Mouse (Mus musculus): ENCODE data around the gene Cat. TPM values are rescaled to one million over a fixed set of nuclear protein-coding genes. Genes with fewer than 3 reads are reported as not detected.
A peak's percentile ranks its signal among the peaks of the same experiment; 100 is the strongest.

Cat gene
- polyA plus RNA-seq, 1 experiment from 2014 or later: 118 TPM

GRCm38 (mm10) chr2:103480871-103481270, 4.1 kb downstream of the Cat start:
- Histone ChIP-seq H3K27ac (ENCODE audit: low read length) (no peak overlapping the region), H3K9me3 (replicated peaks; ENCODE audit: control insufficient read depth, low read length) (no peaks in the 10 kb centered on the region), H3K4me2 (ENCODE audit: low read depth, low read length) (no peak overlapping the region), H3K9ac (ENCODE audit: low read length) (no peak overlapping the region), H3K4me1 (ENCODE audit: control insufficient read depth, insufficient read depth, low read length) (peaks cover 22% of the 10 kb centered on the region), H3K27me3 (ENCODE audit: control insufficient read depth, insufficient read depth, low read length) (no peaks in the 10 kb centered on the region), H3K36me3 (ENCODE audit: control insufficient read depth, insufficient read depth, low read length) (no peaks in the 10 kb centered on the region), H3K4me3 (replicated peaks; ENCODE audit: low read length) (no peak overlapping the region)
- no peak for ATAC-seq (ENCODE audit: insufficient read depth, low FRiP score)
- WGBS: 90% methylated on average over 4 of the region's 4 CpGs

DNA sequence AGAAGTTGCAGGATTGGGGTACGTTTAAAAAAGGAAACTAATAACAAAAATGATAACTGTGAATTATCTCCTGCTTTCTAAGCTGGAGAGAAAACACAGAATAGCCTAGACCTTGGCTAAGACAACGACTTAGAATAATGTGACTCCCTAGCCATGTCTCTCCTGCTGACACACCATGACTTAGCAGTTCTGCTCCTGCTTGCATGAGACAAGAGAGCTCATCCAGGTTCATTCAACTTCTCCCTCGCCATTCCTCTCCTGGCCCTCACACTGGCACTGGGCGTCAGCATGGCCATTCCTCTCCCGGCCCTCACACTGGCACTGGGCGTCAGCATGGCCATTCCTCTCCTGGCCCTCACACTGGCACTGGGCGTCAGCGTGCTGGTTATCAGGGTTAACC, 4.7 kb downstream of the Cat start:
- Histone ChIP-seq H3K9ac (ENCODE audit: low read length) (no peak overlapping the region), H3K4me1 (ENCODE audit: control insufficient read depth, insufficient read depth, low read length) (peaks cover 22% of the 10 kb centered on the region), H3K4me2 (ENCODE audit: low read depth, low read length) (no peak overlapping the region), H3K4me3 (replicated peaks; ENCODE audit: low read length) (no peak overlapping the region), H3K27me3 (ENCODE audit: control insufficient read depth, insufficient read depth, low read length) (no peaks in the 10 kb centered on the region), H3K27ac (ENCODE audit: low read length) (no peak overlapping the region), H3K36me3 (ENCODE audit: control insufficient read depth, insufficient read depth, low read length) (no peaks in the 10 kb centered on the region), H3K9me3 (replicated peaks; ENCODE audit: control insufficient read depth, low read length) (no peaks in the 10 kb centered on the region)
- no peak for ATAC-seq (ENCODE audit: insufficient read depth, low FRiP score)
- 83% methylated on average over 8 of the region's 8 CpGs for WGBS

GRCm38 (mm10) chr2:103478326-103478725, 6.6 kb downstream of the Cat start:
- 90% methylated on average over 3 of the region's 3 CpGs for WGBS

DNA sequence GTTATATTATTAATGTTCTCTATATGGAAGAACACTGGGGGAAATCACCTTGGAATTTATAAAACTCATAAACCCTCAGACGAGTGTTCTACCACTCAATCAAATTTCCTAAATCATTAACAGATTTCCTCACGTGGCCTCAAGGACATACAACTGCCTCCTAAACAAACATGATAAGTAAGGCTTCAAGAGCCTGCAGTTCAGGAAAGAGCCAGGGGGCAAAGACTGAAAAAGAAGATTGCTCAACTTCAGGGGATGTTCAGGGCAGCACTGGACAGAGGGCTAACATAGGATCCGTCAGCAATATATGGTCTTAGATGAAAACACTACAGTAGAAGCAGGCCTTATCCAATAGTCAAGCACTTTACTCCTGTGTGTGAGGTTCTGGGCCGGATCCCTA, 7.5 kb downstream of the Cat start:
- H3K36me3 ChIP-seq (ENCODE audit: control insufficient read depth, insufficient read depth, low read length): peaks cover 5% of the 10 kb centered on the region; the same call in 1 of the 2 replicates
- H3K4me1 ChIP-seq (ENCODE audit: control insufficient read depth, insufficient read depth, low read length): peaks cover 5% of the 10 kb centered on the region; the same call in 1 of the 2 replicates
- 64% methylated on average over 4 of the region's 4 CpGs for WGBS
- H3K4me2 ChIP-seq (ENCODE audit: low read depth, low read length): no peak overlapping the region
- H3K9me3 ChIP-seq (replicated peaks; ENCODE audit: control insufficient read depth, low read length): no peaks in the 10 kb centered on the region
- H3K27ac ChIP-seq (ENCODE audit: low read length): no peak overlapping the region
- no peak overlapping the region for H3K4me3 ChIP-seq (replicated peaks; ENCODE audit: low read length)
- peak; percentile 62; the same call in 1 of the 2 replicates for ATAC-seq (ENCODE audit: insufficient read depth, low FRiP score)
- H3K9ac ChIP-seq (ENCODE audit: low read length): no peak overlapping the region
- no peaks in the 10 kb centered on the region for H3K27me3 ChIP-seq (ENCODE audit: control insufficient read depth, insufficient read depth, low read length)

More at GRCm38 (mm10) chr2:103478326-103478725, 6.6 kb downstream of the Cat start:
- ATAC-seq (ENCODE audit: insufficient read depth, low FRiP score): no peak
- H3K9me3 ChIP-seq (replicated peaks; ENCODE audit: control insufficient read depth, low read length): no peaks in the 10 kb centered on the region
- no peak overlapping the region for H3K9ac ChIP-seq (ENCODE audit: low read length)
- no peak overlapping the region for H3K4me2 ChIP-seq (ENCODE audit: low read depth, low read length)
- peaks cover 11% of the 10 kb centered on the region; the same call in 1 of the 2 replicates for H3K4me1 ChIP-seq (ENCODE audit: control insufficient read depth, insufficient read depth, low read length)
- H3K27ac ChIP-seq (ENCODE audit: low read length): no peak overlapping the region
- peaks cover 5% of the 10 kb centered on the region; the same call in 1 of the 2 replicates for H3K36me3 ChIP-seq (ENCODE audit: control insufficient read depth, insufficient read depth, low read length)
- no peak overlapping the region for H3K4me3 ChIP-seq (replicated peaks; ENCODE audit: low read length)
- H3K27me3 ChIP-seq (ENCODE audit: control insufficient read depth, insufficient read depth, low read length): no peaks in the 10 kb centered on the region

GRCm38 (mm10) chr2:103476657-103477056, 8.3 kb downstream of the Cat start:
- H3K27ac ChIP-seq (ENCODE audit: low read length): no peak overlapping the region
- H3K4me2 ChIP-seq (ENCODE audit: low read depth, low read length): no peak overlapping the region
- peaks cover 5% of the 10 kb centered on the region; the same call in 1 of the 2 replicates for H3K36me3 ChIP-seq (ENCODE audit: control insufficient read depth, insufficient read depth, low read length)
- H3K4me3 ChIP-seq (replicated peaks; ENCODE audit: low read length): no peak overlapping the region
- H3K4me1 ChIP-seq (ENCODE audit: control insufficient read depth, insufficient read depth, low read length): peaks cover 5% of the 10 kb centered on the region; the same call in 1 of the 2 replicates
- H3K27me3 ChIP-seq (ENCODE audit: control insufficient read depth, insufficient read depth, low read length): no peaks in the 10 kb centered on the region
- H3K9ac ChIP-seq (ENCODE audit: low read length): no peak overlapping the region
- no peak for ATAC-seq (ENCODE audit: insufficient read depth, low FRiP score)
- H3K9me3 ChIP-seq (replicated peaks; ENCODE audit: control insufficient read depth, low read length): no peaks in the 10 kb centered on the region
- WGBS: 83% methylated on average over 11 of the region's 11 CpGs

DNA sequence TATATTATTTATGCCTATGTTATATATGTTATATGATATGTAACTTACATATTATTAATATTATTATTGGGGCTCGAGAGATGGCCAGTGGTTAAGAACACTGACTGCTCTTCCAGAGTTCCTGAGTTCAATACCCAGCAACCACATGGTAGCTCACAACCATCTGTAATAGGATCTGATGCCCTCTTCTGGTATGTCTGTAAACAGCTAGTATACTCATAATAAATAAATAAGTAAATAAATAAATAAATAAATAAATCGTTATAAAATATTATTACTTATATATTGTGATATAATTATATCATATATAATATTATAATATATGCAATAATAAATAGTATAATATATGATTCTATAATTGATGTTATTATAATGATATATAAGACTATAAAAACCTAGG, 8.8 kb downstream of the Cat start:
- peaks cover 5% of the 10 kb centered on the region; the same call in 1 of the 2 replicates for H3K4me1 ChIP-seq (ENCODE audit: control insufficient read depth, insufficient read depth, low read length)
- no peaks in the 10 kb centered on the region for H3K9me3 ChIP-seq (replicated peaks; ENCODE audit: control insufficient read depth, low read length)
- H3K4me2 ChIP-seq (ENCODE audit: low read depth, low read length): no peak overlapping the region
- no peak overlapping the region for H3K9ac ChIP-seq (ENCODE audit: low read length)
- H3K36me3 ChIP-seq (ENCODE audit: control insufficient read depth, insufficient read depth, low read length): peaks cover 5% of the 10 kb centered on the region; the same call in 1 of the 2 replicates
- H3K27ac ChIP-seq (ENCODE audit: low read length): no peak overlapping the region
- H3K4me3 ChIP-seq (replicated peaks; ENCODE audit: low read length): no peak overlapping the region
- no peak for ATAC-seq (ENCODE audit: insufficient read depth, low FRiP score)
- H3K27me3 ChIP-seq (ENCODE audit: control insufficient read depth, insufficient read depth, low read length): no peaks in the 10 kb centered on the region
- WGBS: 93% methylated on average over 2 of the region's 2 CpGs

GRCm38 (mm10) chr2:103473362-103473761, 11.6 kb downstream of the Cat start:
- H3K9me3 ChIP-seq (replicated peaks; ENCODE audit: control insufficient read depth, low read length): no peaks in the 10 kb centered on the region
- H3K4me3 ChIP-seq (replicated peaks; ENCODE audit: low read length): no peak overlapping the region
- no peaks in the 10 kb centered on the region for H3K4me1 ChIP-seq (ENCODE audit: control insufficient read depth, insufficient read depth, low read length)
- H3K4me2 ChIP-seq (ENCODE audit: low read depth, low read length): no peak overlapping the region
- no peak for ATAC-seq (ENCODE audit: insufficient read depth, low FRiP score)
- H3K27ac ChIP-seq (ENCODE audit: low read length): no peak overlapping the region
- H3K9ac ChIP-seq (ENCODE audit: low read length): no peak overlapping the region
- no peaks in the 10 kb centered on the region for H3K27me3 ChIP-seq (ENCODE audit: control insufficient read depth, insufficient read depth, low read length)
- peaks cover 5% of the 10 kb centered on the region; the same call in 1 of the 2 replicates for H3K36me3 ChIP-seq (ENCODE audit: control insufficient read depth, insufficient read depth, low read length)
- WGBS: 95% methylated on average over 3 of the region's 3 CpGs

- H3K9ac ChIP-seq (ENCODE audit: low read length): no peak overlapping the region
- WGBS: 53% methylated on average over 10 of the region's 10 CpGs
- no peaks in the 10 kb centered on the region for H3K27me3 ChIP-seq (ENCODE audit: control insufficient read depth, insufficient read depth, low read length)
- H3K4me3 ChIP-seq (replicated peaks; ENCODE audit: low read length): no peak overlapping the region
- ATAC-seq (ENCODE audit: insufficient read depth, low FRiP score): peak; percentile 84
- peak overlapping the region; percentile 1; the same call in 1 of the 2 replicates for H3K27ac ChIP-seq (ENCODE audit: low read length)
- no peak overlapping the region for H3K4me2 ChIP-seq (ENCODE audit: low read depth, low read length)
- no peaks in the 10 kb centered on the region for H3K9me3 ChIP-seq (replicated peaks; ENCODE audit: control insufficient read depth, low read length)
- H3K4me1 ChIP-seq (ENCODE audit: control insufficient read depth, insufficient read depth, low read length): no peaks in the 10 kb centered on the region
- H3K36me3 ChIP-seq (ENCODE audit: control insufficient read depth, insufficient read depth, low read length): peaks cover 7% of the 10 kb centered on the region
Measured at GRCm38 (mm10) chr2:103466984-103467588, 17.9 kb downstream of the Cat start.

GRCm38 (mm10) chr2:103466272-103466671, 18.7 kb downstream of the Cat start:
- 0 out of 2 replicates have a peak, but pooled peaks cover 1% of the 10 kb centered on the region for H3K4me1 ChIP-seq (ENCODE audit: control insufficient read depth, insufficient read depth, low read length)
- H3K4me2 ChIP-seq (ENCODE audit: low read depth, low read length): no peak overlapping the region
- no peak for ATAC-seq (ENCODE audit: insufficient read depth, low FRiP score)
- H3K36me3 ChIP-seq (ENCODE audit: control insufficient read depth, insufficient read depth, low read length): peaks cover 7% of the 10 kb centered on the region; the same call in 1 of the 2 replicates
- 65% methylated on average over 3 of the region's 3 CpGs for WGBS
- no peaks in the 10 kb centered on the region for H3K27me3 ChIP-seq (ENCODE audit: control insufficient read depth, insufficient read depth, low read length)
- H3K27ac ChIP-seq (ENCODE audit: low read length): no peak overlapping the region
- H3K9ac ChIP-seq (ENCODE audit: low read length): no peak overlapping the region
- H3K9me3 ChIP-seq (replicated peaks; ENCODE audit: control insufficient read depth, low read length): no peaks in the 10 kb centered on the region
- H3K4me3 ChIP-seq (replicated peaks; ENCODE audit: low read length): no peak overlapping the region

All from stomach, embryonic 16.5 days (tissue).